Mouse (Mus musculus) v-Abl transformed pro-B cells (cell line): ENCODE measurements around the gene Tbx2.

ENCODE experiments used
- in situ Hi-C, 2 experiments: fragments of 400-800 bp; cut with MboI; formaldehyde crosslinking; loops; one replicate each; pipeline ENCODE4 v1.15.1; 2025; ENCODE audit not compliant: unreplicated experiment in 2 of 2

Gene Tbx2

GRCm38 (mm10) chr11:85838424-85839257 is 6.3 kb downstream of the Tbx2 start:
- in situ Hi-C loops, result loop anchor here in 1 of 2 experiments (25.0 kb wide), 1 partner anchor 824 kb away; no protein-coding TSS in a partner anchor

GRCm38 (mm10) chr11:85839258-85840030 is 7.1 kb downstream of the Tbx2 start:
- in situ Hi-C loops, result loop anchor here in 1 of 2 experiments (10.0 to 25.0 kb wide), 2 partner anchors 823 to 1175 kb away; no protein-coding TSS in a partner anchor

DNA sequence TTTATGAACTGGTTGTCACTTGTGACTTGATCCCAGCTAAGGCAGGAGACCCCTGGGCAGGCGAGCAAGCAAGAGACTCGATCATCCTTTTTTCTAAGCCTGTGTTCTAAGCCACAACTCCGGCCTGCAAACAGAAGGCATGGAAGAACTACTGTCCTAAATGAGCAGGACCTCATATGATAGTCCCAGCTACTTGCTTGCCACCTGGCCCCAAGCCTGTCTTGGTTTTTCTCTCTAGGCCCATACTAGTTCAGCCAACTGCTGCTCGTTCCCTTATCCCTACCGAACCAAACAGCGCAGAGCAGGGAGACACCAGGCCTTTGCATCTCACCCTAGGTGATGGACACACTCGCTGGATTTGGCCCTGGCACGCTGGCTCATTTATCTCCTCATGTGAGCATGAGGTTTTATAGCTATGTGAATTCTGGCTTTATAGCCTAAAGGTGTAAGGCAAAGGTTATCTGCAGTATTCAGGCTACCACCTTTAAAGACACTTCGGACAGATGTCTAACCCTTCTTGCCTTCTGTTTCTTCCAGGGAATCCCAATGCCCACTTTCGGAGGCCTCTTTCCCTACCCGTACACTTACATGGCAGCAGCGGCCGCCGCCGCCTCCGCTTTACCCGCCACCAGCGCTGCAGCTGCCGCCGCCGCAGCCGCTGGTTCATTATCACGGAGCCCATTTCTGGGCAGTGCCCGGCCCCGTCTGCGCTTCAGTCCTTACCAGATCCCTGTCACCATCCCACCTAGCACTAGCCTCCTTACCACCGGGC is 7.9 kb downstream of the Tbx2 start:
- in situ Hi-C loops, result loop anchor here in 1 of 2 experiments (10.0 to 25.0 kb wide), 2 partner anchors 822 to 1175 kb away; no protein-coding TSS in a partner anchor

DNA sequence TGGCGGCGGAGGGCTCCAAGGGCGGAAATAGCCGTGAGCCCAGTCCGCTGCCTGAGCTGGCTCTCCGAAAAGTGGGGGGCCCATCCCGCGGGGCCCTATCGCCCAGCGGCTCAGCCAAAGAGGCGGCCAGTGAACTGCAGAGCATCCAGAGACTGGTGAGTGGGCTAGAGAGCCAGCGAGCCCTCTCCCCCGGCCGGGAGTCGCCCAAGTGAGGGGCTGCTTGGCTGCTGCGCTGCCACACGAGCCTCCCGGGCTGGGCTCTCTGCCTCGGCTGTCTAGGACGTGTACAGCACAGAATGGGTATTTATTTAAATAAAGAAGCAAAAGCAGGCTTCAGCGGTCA is 8.4 kb downstream of the Tbx2 start:
- in situ Hi-C loops, result loop anchor here in 1 of 2 experiments (10.0 to 25.0 kb wide), 2 partner anchors 822 to 1174 kb away; no protein-coding TSS in a partner anchor

GRCm38 (mm10) chr11:85841211-85841681 is 8.9 kb downstream of the Tbx2 start:
- in situ Hi-C loops, result loop anchor here in 1 of 2 experiments (10.0 to 25.0 kb wide), 2 partner anchors 821 to 1174 kb away; no protein-coding TSS in a partner anchor

- in situ Hi-C loops, result loop anchor here in 1 of 2 experiments (10.0 to 25.0 kb wide), 2 partner anchors 820 to 1173 kb away; no protein-coding TSS in a partner anchor
Measured at GRCm38 (mm10) chr11:85841980-85842379, 9.6 kb downstream of the Tbx2 start.

DNA sequence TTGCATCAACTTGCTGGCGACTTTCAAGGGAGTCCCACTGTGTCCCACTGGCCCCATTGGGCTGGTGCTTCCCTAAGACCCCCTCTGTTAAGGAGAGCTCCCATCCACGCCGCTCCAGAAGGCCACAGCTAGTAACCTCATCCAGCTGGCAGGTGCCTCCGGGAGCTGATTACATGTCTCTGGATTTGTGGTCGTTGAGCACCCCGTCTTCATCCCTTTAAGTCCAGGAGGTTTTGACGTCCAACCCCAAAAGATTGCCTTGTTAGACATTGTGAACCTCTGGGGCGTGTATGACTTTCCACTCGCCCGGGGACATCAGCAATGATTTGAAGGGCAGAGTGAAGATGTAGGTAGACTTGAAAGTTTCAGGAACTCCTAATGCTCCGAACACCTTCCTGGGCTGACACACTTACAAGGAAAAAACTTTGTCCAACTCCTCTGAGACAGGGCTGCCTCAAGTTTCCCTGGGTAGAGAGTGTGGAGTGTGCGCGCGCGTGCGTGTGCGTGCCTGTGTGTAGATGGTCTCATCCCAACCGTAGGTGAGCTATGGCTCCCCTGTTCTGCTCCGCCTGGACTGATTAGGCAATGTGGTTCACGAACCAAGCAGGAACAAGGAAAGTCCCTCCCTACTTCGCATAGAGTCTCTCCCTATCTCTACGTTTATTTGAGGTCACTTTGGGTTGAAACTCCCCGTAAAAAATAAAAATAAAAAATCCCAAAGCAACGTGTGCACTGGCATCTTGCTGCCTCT is 10.4 kb downstream of the Tbx2 start:
- in situ Hi-C loops, result loop anchor here in 1 of 2 experiments (10.0 to 25.0 kb wide), 2 partner anchors 820 to 1172 kb away; no protein-coding TSS in a partner anchor

DNA sequence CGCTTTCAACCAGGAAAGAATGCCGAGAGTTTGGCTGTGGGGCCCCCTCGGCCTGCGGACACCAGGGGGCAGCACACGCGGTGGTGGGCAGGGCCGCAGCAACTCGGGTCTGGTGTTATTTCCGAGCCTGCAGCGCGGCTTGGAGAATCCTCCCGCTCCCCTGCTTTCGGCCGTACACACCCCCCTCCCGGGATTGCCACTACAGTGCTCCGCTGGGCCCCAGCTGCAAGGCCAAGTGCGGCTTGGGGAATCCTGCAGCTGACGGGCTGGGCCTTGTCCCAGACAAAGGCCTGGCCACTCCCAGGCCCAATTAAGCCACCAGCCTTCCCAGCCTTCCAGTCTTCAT is 11.0 kb downstream of the Tbx2 start:
- in situ Hi-C loops, result loop anchor here in 1 of 2 experiments (10.0 to 25.0 kb wide), 2 partner anchors 819 to 1171 kb away; no protein-coding TSS in a partner anchor

DNA sequence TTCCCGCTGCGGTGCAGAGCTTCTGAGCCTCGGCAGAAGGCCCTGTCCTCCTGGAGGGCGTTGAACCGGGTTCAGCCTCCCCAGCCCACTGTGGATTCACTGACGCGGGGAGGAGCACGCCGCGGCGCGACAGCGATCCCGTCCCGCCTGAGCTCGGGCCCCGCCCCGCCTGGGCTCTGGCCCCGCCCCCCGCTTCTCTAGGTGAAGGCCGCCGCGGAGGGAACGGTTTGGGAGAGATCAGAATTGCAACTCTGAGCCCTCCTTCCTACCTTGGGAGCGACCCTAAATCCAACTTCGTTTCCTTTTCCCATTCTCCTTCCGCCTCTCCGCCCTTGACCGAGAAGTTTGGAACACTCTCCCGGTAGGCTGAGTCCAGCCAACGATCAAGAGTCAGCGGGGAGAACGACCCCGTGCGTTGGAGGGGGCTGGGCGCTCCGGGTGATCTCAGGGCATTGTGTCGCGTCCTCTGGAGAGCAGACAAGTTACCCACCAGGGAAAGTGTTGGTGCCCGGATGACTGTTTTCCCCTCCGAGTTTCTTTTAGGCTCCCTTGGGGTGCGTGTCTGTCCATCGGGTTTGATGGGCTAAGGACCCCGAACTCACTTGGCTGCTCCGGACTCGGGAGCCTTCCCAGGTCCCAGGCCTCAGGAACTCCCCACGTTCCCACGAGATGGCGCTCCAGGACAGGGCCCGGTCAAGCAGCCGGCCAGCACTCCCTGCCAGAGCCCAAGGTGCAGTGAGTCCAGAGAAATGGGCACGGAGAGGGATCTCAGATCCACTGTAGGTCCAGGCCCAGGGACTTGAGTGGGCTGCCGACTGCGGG is 12.0 kb downstream of the Tbx2 start:
- in situ Hi-C loops, result loop anchor here in 1 of 2 experiments (10.0 to 25.0 kb wide), 2 partner anchors 818 to 1170 kb away; no protein-coding TSS in a partner anchor

DNA sequence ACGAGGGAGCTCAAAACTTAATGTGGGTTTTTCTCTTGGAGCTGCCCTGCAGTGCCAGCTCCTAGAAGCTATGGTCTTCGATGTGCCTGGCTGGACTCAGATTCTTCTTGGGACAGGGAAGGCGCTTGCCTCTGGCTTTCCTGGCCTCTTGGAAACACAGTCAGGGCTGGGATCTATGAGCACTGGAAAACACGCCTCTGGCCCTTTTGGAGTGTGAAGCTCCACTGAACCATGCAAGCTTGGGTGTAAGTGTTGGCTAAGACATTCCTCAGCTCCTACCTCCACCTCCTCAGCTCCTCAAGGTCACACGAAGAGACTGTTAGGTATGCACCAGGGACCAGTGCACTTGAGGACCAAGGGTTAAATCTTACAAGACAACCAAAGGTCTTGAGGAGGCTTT is 12.6 kb downstream of the Tbx2 start:
- in situ Hi-C loops, result loop anchor here (5.0 to 25.0 kb wide), 3 partner anchors 327 to 1170 kb away; no protein-coding TSS in a partner anchor

GRCm38 (mm10) chr11:85845921-85846320 is 13.6 kb downstream of the Tbx2 start:
- in situ Hi-C loops, result loop anchor here (5.0 to 25.0 kb wide), 3 partner anchors 326 to 1169 kb away; no protein-coding TSS in a partner anchor

DNA sequence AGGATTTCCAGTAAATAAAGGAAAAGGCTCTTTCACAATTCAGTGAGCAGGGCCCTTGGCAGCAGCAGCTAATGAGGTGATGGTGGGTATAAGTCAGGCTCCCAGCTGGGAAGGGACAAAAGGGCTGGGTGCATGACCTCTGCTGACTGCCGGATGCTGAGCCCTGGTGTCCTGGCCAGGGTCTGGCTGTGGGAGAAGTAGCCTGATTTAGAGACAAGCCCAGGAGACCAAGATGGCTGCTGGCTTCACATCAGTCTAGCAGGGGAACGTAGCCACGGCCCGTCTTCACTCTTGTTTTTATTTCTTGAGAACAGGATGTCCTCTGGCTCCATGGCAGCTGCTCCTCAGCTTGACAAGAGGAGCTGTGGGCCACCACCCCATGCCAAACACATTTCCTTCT is 14.2 kb downstream of the Tbx2 start:
- in situ Hi-C loops, result loop anchor here (5.0 to 25.0 kb wide), 3 partner anchors 326 to 1168 kb away; no protein-coding TSS in a partner anchor

DNA sequence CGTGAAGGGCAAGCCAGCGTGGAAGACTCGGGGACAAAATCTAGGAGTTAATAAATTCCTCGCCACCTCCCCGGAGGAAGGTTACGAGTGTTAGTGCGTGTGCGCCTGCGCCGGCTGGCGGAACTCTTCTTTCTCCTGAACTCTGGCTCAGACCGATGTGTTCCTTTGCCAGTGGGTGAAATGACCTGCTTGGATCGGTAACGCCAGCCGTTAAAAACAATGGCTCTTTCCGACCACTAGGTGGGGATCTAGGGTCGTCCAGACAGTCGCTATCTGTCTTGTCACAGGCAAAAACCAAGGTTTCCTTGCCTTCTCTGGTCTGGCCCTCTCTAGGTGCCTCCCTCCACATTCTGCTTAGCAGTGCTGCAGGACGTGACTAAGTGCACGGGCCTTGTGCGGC is 16.7 kb downstream of the Tbx2 start:
- in situ Hi-C loops, result loop anchor here (5.0 to 25.0 kb wide), 3 partner anchors 323 to 1166 kb away; no protein-coding TSS in a partner anchor

DNA sequence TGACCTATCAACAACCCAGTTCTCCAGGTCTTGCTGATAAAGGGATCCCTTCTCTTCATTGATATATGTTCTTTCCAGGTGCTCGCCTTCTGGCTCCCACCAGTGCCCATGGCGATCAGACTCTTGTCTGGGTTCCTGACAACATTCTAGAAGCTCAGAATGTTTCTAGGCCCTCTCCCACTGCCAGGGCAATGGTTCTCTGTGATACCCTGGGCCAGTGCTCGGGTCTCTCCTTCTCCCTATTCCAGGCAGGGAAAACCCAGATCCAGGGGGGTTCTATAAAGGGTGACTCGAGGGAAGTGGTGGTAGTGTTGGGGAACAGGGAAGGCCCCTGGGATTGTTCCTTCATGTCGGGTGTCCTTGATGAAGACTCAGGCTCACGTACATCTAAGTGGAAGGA is 17.9 kb downstream of the Tbx2 start, which contains the start of gene Gm11444:
Gm11444 (minus strand) TSS at position 101 of the 400 bp plus-strand sequence.
- in situ Hi-C loops, result loop anchor here (5.0 to 25.0 kb wide), 4 partner anchors 122 to 812 kb away; no protein-coding TSS in a partner anchor

GRCm38 (mm10) chr11:85850758-85851157 is 18.4 kb downstream of the Tbx2 start:
- in situ Hi-C loops, result loop anchor here (5.0 to 25.0 kb wide), 4 partner anchors 122 to 812 kb away; no protein-coding TSS in a partner anchor

DNA sequence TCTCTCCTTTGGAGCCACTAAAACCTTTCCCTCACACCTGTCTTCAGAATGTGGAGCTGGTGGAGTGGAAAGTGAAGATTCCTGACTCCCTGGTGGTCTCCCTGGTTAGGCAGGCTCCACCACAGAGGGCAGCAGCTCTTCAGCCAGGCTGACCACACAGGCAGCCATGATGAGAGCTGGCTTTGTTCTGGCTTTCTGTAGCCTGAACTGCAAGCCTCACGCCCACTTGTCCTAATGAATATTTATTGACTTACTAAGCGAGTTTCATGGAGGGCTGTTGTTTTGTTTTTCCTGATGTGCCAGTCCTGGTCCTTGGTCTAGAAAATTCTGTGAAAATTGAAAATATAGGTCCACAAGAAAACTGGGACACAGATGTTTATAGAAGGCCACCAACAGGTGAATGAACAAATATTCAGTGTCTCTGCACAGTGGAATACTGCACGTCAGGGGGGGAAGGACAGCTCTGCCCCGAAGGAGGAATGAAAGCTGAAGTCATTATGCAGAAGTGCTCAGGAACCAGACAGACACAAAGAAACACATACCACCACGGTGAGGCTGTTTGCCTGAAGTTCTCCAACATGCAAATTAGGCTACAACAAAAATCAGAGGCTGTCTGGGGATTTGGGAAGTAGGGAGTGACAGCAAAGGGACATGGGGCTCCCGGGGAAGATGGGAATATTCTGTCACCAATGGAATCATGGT is 25.8 kb downstream of the Tbx2 start:
- in situ Hi-C loops, result loop anchor here in 1 of 2 experiments (10.0 to 25.0 kb wide), 2 partner anchors 597 to 804 kb away; no protein-coding TSS in a partner anchor

DNA sequence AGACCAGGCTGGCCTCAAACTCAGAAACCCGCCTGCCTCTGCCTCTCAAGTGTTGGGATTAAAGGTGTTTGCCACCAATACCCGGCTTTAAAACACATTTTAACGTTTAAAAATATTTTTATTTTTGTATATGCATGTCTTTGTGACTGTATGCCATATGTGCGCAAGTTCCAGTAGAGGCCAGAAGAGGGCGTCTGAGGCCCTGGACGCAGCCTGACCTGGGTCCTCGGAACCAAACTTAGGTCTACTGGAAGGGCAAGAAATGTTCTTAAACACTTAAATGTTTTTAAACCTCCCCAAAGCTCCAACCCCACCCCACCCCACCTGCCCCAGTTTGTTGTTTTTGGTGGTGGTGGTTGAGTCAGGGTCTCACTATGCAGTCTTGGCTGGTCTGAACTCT is 32.0 kb downstream of the Tbx2 start:
- in situ Hi-C loops, result loop anchor here in 1 of 2 experiments (25.0 kb wide), 1 partner anchor 798 kb away; no protein-coding TSS in a partner anchor
